Mouse (Mus musculus) kidney, adult 2 months (tissue): ENCODE measurements around the gene Mtap.

Experiments
- CTCF ChIP-seq: fragments of 200-500 bp; conservative IDR thresholded peaks from 2 replicates; pipeline ENCODE4 v1.5.1; 2011; ENCODE audit warnings: low read depth, mild to moderate bottlenecking, control low read depth, low read length, moderate library complexity, mixed read lengths; ENCODE audit not compliant: insufficient read depth, insufficient read length
- POLR2A ChIP-seq: fragments of 200-500 bp; IDR thresholded peaks from one replicate; pipeline ENCODE4 v1.6.1; 2011; ENCODE audit warnings: low read depth, low read length, control low read depth

DNA sequence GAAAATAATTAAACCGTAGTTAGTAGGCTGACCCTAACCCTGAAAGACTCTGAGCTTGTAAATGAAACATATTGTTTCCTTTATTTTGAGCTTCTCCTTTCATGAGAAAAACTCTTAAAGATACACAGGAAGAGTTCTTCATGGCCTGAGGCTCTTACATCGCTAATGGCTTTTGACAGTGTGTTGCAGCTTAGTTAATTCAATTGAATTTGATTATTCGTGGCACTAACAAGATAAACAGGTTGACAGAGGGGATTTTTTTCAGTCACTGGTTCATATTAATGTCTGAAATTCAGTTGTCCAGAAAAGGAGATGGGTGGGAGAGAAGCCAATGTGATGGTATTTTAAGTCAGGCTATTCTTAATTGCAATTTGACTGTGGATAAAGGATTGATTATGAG, 35.6 kb upstream of the Mtap start:
- TF ChIP-seq CTCF (no peak), POLR2A (no peak)
